In the genomic region with DNA sequence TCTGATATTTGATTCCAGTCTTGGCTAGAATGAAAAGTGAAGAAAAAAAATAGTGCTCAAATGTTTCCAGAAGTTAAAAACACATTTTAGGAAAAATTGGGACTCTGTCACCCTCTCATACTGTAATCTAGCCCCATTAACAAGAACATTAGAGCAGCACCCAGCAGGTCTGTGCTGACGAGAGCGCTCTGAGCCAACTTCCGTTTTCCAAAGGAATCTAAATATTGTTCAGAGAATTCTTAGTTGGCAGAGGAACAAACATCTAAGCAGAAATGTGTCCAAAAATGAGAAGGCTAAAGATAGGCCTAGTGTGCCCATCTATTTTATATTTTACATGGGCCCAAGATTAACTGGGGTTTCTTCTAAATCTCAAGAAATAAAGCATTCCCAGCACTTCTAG, we compare ENCODE assay signal across 30 mouse cellular contexts. TPM values are rescaled to one million over a fixed set of nuclear protein-coding genes. Genes with fewer than 3 reads are reported as not detected.
A peak's percentile ranks its signal among the peaks of the same experiment; 100 is the strongest.
DNase-seq lines count a peak whose midpoint lies in the region; ATAC-seq and TF ChIP-seq lines count a peak whose summit lies in the region.
"Had no signal": no experiment of that assay in that cellular context is flagged by ENCODE, and none has a peak within 500 bp of the region (broad histone marks: within the 10 kb centered on the region; RNA-seq: fewer than 3 reads in every experiment).

No protein-coding gene starts in this region.

- peak; percentile 65; the same call in 1 of the 2 replicates for ATAC-seq in forebrain, postnatal 0 days
- no peak for ATAC-seq in forebrain, embryonic 15.5 days (replicated peaks)
- no peak; the same call in 1 of the 2 replicates for ATAC-seq in lung, embryonic 14.5 days (ENCODE audit: insufficient read depth)
- ATAC-seq in lung, postnatal 0 days: no peak
- ATAC-seq: activated CD4-positive, CD25-positive, alpha-beta regulatory T cell, adult 4 months; intestine, embryonic 16.5 days had no signal

- no peaks in the 10 kb centered on the region for H3K9me3 ChIP-seq in forebrain, postnatal 0 days (ENCODE audit: low read length)
- H3K9me3 ChIP-seq in forebrain, embryonic 15.5 days: no peaks in the 10 kb centered on the region
- H3K9me3 ChIP-seq in lung, embryonic 14.5 days (ENCODE audit: low read depth, low read length): no peaks in the 10 kb centered on the region
- no peaks in the 10 kb centered on the region for H3K9me3 ChIP-seq in lung, postnatal 0 days (ENCODE audit: low read length)
- H3K9me3 ChIP-seq: heart, embryonic 12.5 days; hindbrain, embryonic 13.5 days; liver, embryonic 15.5 days; neural tube, embryonic 15.5 days had no signal

- H3K4me1 ChIP-seq in forebrain, postnatal 0 days (ENCODE audit: insufficient read depth): no peaks in the 10 kb centered on the region
- H3K4me1 ChIP-seq in forebrain, embryonic 15.5 days: no peaks in the 10 kb centered on the region
- no peaks in the 10 kb centered on the region for H3K4me1 ChIP-seq in lung, embryonic 14.5 days (ENCODE audit: insufficient read depth)
- H3K4me1 ChIP-seq in lung, postnatal 0 days (ENCODE audit: insufficient read depth, low read depth, low read length): no peaks in the 10 kb centered on the region
- H3K4me1 ChIP-seq: heart, embryonic 12.5 days; hindbrain, embryonic 13.5 days; liver, embryonic 15.5 days; neural tube, embryonic 15.5 days had no signal

- H3K27me3 ChIP-seq in forebrain, postnatal 0 days (ENCODE audit: insufficient read depth, low read length): no peaks in the 10 kb centered on the region
- no peaks in the 10 kb centered on the region for H3K27me3 ChIP-seq in forebrain, embryonic 15.5 days
- no peaks in the 10 kb centered on the region for H3K27me3 ChIP-seq in lung, embryonic 14.5 days (ENCODE audit: insufficient read depth, low read length)
- H3K27me3 ChIP-seq in lung, postnatal 0 days (replicated peaks; ENCODE audit: insufficient read depth, low read length): no peaks in the 10 kb centered on the region
- H3K27me3 ChIP-seq: heart, embryonic 12.5 days; hindbrain, embryonic 13.5 days; liver, embryonic 15.5 days; neural tube, embryonic 15.5 days had no signal

- H3K9ac ChIP-seq in forebrain, postnatal 0 days: no peak overlapping the region
- H3K9ac ChIP-seq in forebrain, embryonic 15.5 days (replicated peaks): no peak overlapping the region
- no peak overlapping the region for H3K9ac ChIP-seq in lung, embryonic 14.5 days
- H3K9ac ChIP-seq in lung, postnatal 0 days (replicated peaks; ENCODE audit: low read depth): no peak overlapping the region
- H3K9ac ChIP-seq: heart, embryonic 12.5 days; hindbrain, embryonic 13.5 days; liver, embryonic 15.5 days; neural tube, embryonic 15.5 days had no signal

- TF ChIP-seq EP300 in lung, postnatal 0 days (IDR thresholded peaks at IDR 0.05): no peak

- no peak overlapping the region for H3K4me2 ChIP-seq in forebrain, postnatal 0 days (ENCODE audit: low read depth)
- H3K4me2 ChIP-seq in forebrain, embryonic 15.5 days (replicated peaks): no peak overlapping the region
- no peak overlapping the region for H3K4me2 ChIP-seq in lung, embryonic 14.5 days
- no peak overlapping the region for H3K4me2 ChIP-seq in lung, postnatal 0 days (replicated peaks; ENCODE audit: low read depth, low read length)
- H3K4me2 ChIP-seq: heart, embryonic 12.5 days; hindbrain, embryonic 13.5 days; liver, embryonic 15.5 days; neural tube, embryonic 15.5 days had no signal

- H3K4me3 ChIP-seq in forebrain, postnatal 0 days (ENCODE audit: low read depth, low read length): no peak overlapping the region
- no peak overlapping the region for H3K4me3 ChIP-seq in forebrain, embryonic 15.5 days
- no peak overlapping the region for H3K4me3 ChIP-seq in lung, embryonic 14.5 days (ENCODE audit: low read depth, low read length)
- no peak overlapping the region for H3K4me3 ChIP-seq in lung, postnatal 0 days (ENCODE audit: low read depth, low read length)
- H3K4me3 ChIP-seq: heart, embryonic 12.5 days; hindbrain, embryonic 13.5 days; liver, embryonic 15.5 days; neural tube, embryonic 15.5 days had no signal

- DNase-seq in forebrain, postnatal 0 days: peak; percentile 49
- DNase-seq in lung, embryonic 14.5 days: peak; percentile 62
- no peak for DNase-seq in lung, postnatal 0 days (ENCODE audit: low spot score)
- DNase-seq in right cerebral cortex, adult 18-20 months: peak; percentile 26
- DNase-seq in right cerebral cortex, postnatal 14 days: no peak
- peak; percentile 54 for DNase-seq in telencephalon, adult 2 months (ENCODE audit: low read depth, low spot score)
- DNase-seq in layer of hippocampus, postnatal 36 days: no peak
- DNase-seq: adrenal gland, adult 2 months; B cell, adult 2 months; cerebellum, adult 8-10 months; cerebellum, postnatal 36 days; gastrocnemius, postnatal 25 days; heart, adult 11 months; heart, postnatal 4 days; kidney, adult 8-10 months; kidney, postnatal 4 days; liver; midbrain, embryonic 14.5 days; retina, postnatal 1 day; thymus, postnatal 14 days had no signal

- no peak overlapping the region for H3K27ac ChIP-seq in forebrain, postnatal 0 days (ENCODE audit: low read depth, low read length)
- H3K27ac ChIP-seq in forebrain, embryonic 15.5 days (replicated peaks): no peak overlapping the region
- no peak overlapping the region for H3K27ac ChIP-seq in lung, embryonic 14.5 days (ENCODE audit: low read depth)
- H3K27ac ChIP-seq in lung, postnatal 0 days (ENCODE audit: low read length): no peak overlapping the region
- H3K27ac ChIP-seq: hindbrain, embryonic 13.5 days; kidney, postnatal 0 days; liver, embryonic 15.5 days; macrophage; neural tube, embryonic 15.5 days had no signal

- no peak for TF ChIP-seq CTCF in forebrain, postnatal 0 days (IDR thresholded peaks at IDR 0.05; ENCODE audit: low read depth)
- no peak for TF ChIP-seq CTCF in lung, embryonic 14.5 days (IDR thresholded peaks at IDR 0.05; ENCODE audit: low read depth)
- TF ChIP-seq CTCF in lung, postnatal 0 days (IDR thresholded peaks at IDR 0.05): no peak

- 56% methylated on average over 3 of the region's 3 CpGs for WGBS in forebrain, postnatal 0 days
- WGBS in forebrain, embryonic 15.5 days: 61% methylated on average over 3 of the region's 3 CpGs
- 51% methylated on average over 3 of the region's 3 CpGs for WGBS in lung, embryonic 14.5 days
- 48% methylated on average over 3 of the region's 3 CpGs for WGBS in lung, postnatal 0 days

- no peaks in the 10 kb centered on the region for H3K36me3 ChIP-seq in forebrain, postnatal 0 days (ENCODE audit: insufficient read depth)
- H3K36me3 ChIP-seq in forebrain, embryonic 15.5 days: no peaks in the 10 kb centered on the region
- H3K36me3 ChIP-seq in lung, embryonic 14.5 days (ENCODE audit: insufficient read depth): no peaks in the 10 kb centered on the region
- H3K36me3 ChIP-seq in lung, postnatal 0 days (ENCODE audit: insufficient read depth, low read length): no peaks in the 10 kb centered on the region
- H3K36me3 ChIP-seq: heart, embryonic 12.5 days; hindbrain, embryonic 13.5 days; liver, embryonic 15.5 days; neural tube, embryonic 15.5 days had no signal

RNA-seq across cellular contexts. Expression of a gene that starts 24.4 kb away (rescaled TPM):
- total RNA-seq in forebrain, postnatal 0 days (2014; rRNA removed): 116 and 127 TPM in 2 replicates
- polyA plus RNA-seq in forebrain, postnatal 0 days (2015; fragmentation: Nextera tagmentation; extraction: Ambion mirVana): 80.0 and 92.8 TPM in 2 replicates
- polyA plus RNA-seq in forebrain, embryonic 15.5 days (2015; fragmentation: Nextera tagmentation; extraction: Ambion mirVana): 73.4 and 76.1 TPM in 2 replicates
- 20.1 and 20.3 TPM in 2 replicates for polyA plus RNA-seq in lung, embryonic 14.5 days (2014; fragmentation: Nextera tagmentation; extraction: Ambion mirVana)
- polyA plus RNA-seq in lung, postnatal 0 days (2015; fragmentation: Nextera tagmentation; extraction: Ambion mirVana): 2.8 and 3.3 TPM in 2 replicates
- 10 to 100 TPM; 68.1 to 69.4 TPM for total RNA-seq in layer of hippocampus, postnatal 36 days (2021)
- total RNA-seq: megakaryocyte-erythroid progenitor cell, adult 5-6 weeks had no signal

Comparison
In these comparisons a context has a peak if more than half of its experiments do, and no peak if none do; other contexts are left out.
1. DNase-seq: peak in forebrain, postnatal 0 days (single experiment), lung, embryonic 14.5 days (single experiment), right cerebral cortex, adult 18-20 months (single experiment) and telencephalon, adult 2 months (single experiment); none in lung, postnatal 0 days (single experiment), right cerebral cortex, postnatal 14 days (single experiment) and layer of hippocampus, postnatal 36 days (0 of 2).